Mouse (Mus musculus) cerebellum, adult 2 months (tissue): ENCODE measurements at regions not wholly inside any gene's neighbourhood (a gene's known extent, or its start where the extent isn't known, plus 50 kb on each side); places are given as distances from the start of the nearest gene placed in this dataset.
A peak's percentile ranks its signal among the peaks of the same experiment; 100 is the strongest.

Experiments
- DNase-seq, 2 experiments: peaks; one replicate each; pipeline ENCODE4 v3.0.0; 2021
- H3K27ac ChIP-seq: fragments of 200-500 bp; 2 replicates; pipeline ENCODE4 v1.5.1; 2012; ENCODE audit warnings: low read length, control low read depth, inconsistent platforms; ENCODE audit not compliant: insufficient read depth
- H3K27me3 ChIP-seq: fragments of 200-500 bp; 2 replicates; pipeline ENCODE4 v1.6.1; 2012; ENCODE audit warnings: inconsistent platforms, mild to moderate bottlenecking, low read length, moderate library complexity; ENCODE audit not compliant: control insufficient read depth, insufficient read depth
- H3K4me1 ChIP-seq: fragments of 200-500 bp; 2 replicates; pipeline ENCODE4 v1.6.1; 2011; ENCODE audit warnings: low read length; ENCODE audit not compliant: control insufficient read depth, insufficient read depth
- H3K4me3 ChIP-seq: fragments of 200-500 bp; replicated peaks from 2 replicates; pipeline ENCODE3; 2011; ENCODE audit warnings: mild to moderate bottlenecking, low read depth, low read length, control low read depth; ENCODE audit not compliant: insufficient read depth
- CTCF ChIP-seq: fragments of 200-500 bp; IDR thresholded peaks from 2 replicates; pipeline ENCODE4 v1.5.1; 2011; ENCODE audit warnings: low read depth, mild to moderate bottlenecking, control low read depth, low read length, moderate library complexity, borderline replicate concordance; ENCODE audit not compliant: insufficient read depth
- POLR2A ChIP-seq: fragments of 200-500 bp; IDR thresholded peaks from 2 replicates; pipeline ENCODE4 v1.6.1; 2011; ENCODE audit warnings: low read length, control low read depth, borderline replicate concordance; ENCODE audit not compliant: insufficient read depth
- WGBS: fragments of 180-500 bp; shearing (Covaris S2); methylation state at CpG from one replicate; pipeline ENCODE4 v1.1.7; 2018; 5-methylcytosine and 5-hydroxymethylcytosine counted together

DNA sequence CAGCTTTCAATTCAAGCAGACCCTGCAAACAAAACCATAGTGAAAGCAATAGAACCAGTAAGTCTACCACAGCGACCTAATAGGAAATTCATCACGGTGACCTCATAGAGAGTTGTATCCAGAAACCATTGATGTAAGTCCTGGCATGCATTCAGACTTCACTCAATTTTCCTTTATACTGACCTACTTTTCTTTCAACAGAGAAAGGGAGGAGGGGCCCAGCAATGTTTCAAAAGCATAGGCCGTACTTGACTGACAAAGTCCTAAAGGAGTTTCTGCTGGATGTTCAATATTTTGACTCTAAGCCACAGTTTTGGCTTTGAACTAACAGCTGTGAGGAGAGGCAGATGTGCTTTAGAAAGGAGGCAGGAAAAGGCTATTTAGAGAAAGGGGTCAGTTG lies 88.4 kb downstream of the AI593442 start:
- no peaks in the 10 kb centered on the region for H3K27me3 ChIP-seq
- 40% methylated on average over 3 of the region's 3 CpGs for WGBS
- H3K27ac ChIP-seq: no peak overlapping the region
- no peaks in the 10 kb centered on the region for H3K4me1 ChIP-seq
- TF ChIP-seq CTCF: no peak
- no peak for TF ChIP-seq POLR2A
- no peak overlapping the region for H3K4me3 ChIP-seq
- DNase-seq: peak in 1 of 2 experiments; percentile 2

DNA sequence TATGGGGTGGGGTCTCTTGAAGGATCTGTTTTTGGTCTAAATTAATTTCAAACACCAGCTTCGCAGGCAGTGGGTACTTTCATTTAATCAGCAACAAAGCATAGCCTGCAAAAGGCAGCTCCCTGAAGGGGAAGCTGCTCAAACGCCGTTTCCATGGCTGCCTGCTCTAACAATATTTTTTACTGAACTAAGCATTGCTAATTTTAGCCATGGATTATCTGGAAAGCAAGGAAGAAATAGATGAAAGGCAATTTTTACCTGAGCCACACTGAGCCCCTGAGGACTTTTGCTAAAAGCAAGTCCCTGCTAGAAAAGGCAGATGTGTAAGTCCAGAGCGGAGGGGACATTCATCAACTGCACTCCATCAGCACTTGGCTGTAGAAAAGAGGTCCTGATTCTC lies 105.5 kb downstream of the AI593442 start:
- no peak overlapping the region for H3K27ac ChIP-seq
- H3K4me3 ChIP-seq: no peak overlapping the region
- 77% methylated on average over 4 of the region's 4 CpGs for WGBS

DNA sequence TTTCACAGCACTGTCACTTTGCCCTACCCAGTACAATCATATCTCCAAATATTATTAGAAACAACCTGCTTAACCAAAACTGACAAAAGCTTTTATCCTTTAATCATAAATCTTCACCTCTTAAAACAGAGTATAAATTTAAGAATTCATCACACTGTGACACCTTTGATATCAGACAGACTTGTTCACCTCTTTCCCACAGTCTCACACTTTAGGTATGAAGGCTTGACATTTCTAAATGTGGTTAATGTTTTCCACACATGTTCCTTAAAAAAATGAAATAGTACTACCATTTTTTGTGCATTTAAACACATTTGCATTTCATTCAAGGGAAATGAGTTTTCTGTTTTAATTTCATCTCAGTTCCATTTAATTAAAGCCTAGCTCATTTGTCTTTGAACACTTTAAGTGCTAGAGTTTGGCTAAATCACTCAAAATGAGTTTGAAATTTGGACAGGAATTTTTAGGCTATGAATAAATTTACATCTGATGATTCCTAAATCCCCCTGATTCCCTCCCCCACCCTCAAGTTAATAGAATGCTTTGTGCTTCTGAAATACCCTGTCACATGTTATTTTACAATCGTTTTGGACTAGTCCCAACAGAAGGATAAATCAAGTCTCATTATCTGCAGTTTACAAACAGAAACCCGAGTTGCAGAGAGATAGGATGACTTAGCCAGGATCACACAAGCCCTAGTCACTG lies 127.9 kb downstream of the AI593442 start:
- Histone ChIP-seq H3K4me1 (no peaks in the 10 kb centered on the region), H3K27ac (no peak overlapping the region), H3K27me3 (no peaks in the 10 kb centered on the region), H3K4me3 (no peak overlapping the region)
- 34% methylated on average over 2 of the region's 2 CpGs for WGBS
- no peak for DNase-seq
- TF ChIP-seq CTCF (no peak), POLR2A (no peak)

More for the DNA sequence above, 105.5 kb downstream of the AI593442 start:
- no peak for DNase-seq
- Histone ChIP-seq H3K4me1 (no peaks in the 10 kb centered on the region), H3K27me3 (no peaks in the 10 kb centered on the region)
- TF ChIP-seq POLR2A: no peak
- no peak for TF ChIP-seq CTCF

DNA sequence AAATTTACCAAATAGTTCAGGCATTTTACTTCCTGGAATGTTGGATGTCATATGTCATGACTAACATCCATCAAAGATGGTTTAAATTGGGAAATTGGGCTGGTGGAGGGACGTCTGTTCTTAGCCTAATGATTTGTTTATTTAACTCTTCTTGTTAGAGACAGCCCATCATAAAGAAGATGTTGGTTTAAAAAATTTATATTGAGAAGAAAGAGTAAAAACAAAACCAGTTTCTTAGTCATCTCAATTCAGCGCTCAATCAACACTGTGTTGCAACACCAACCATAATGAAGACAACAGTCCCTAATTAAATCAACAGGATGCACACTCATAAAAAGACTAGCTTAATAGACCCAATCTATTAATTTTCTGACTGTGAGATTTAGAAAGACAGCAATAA lies 133.5 kb downstream of the AI593442 start:
- Histone ChIP-seq H3K27ac (no peak overlapping the region), H3K27me3 (no peaks in the 10 kb centered on the region), H3K4me3 (no peak overlapping the region), H3K4me1 (no peaks in the 10 kb centered on the region)
- no peak for TF ChIP-seq CTCF
- no peak for TF ChIP-seq POLR2A
- DNase-seq: no peak
- 83% methylated on average over 2 of the region's 2 CpGs for WGBS

DNA sequence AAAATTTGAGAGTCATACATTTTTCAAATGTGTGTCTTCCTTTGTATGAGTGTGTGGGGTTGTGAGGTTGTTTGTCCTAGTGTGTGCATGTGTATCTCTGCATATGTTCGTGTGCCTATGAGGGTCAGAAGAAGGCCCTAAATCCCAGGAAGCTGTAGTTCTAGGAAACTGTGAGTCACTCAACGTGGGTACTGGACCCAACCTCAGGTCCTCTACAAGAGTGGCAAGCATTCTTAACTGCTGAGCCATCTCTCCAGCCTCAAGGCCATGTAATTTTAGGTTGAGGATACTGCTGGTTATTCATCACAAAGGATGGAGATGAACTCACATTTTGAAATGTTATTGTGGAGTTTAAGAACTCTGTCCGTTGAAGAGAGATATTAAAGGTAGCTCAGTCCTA lies 140.5 kb downstream of the AI593442 start:
- H3K27me3 ChIP-seq: no peaks in the 10 kb centered on the region
- no peak overlapping the region for H3K4me3 ChIP-seq
- 85% methylated on average over 3 of the region's 3 CpGs for whole genome bisulfite sequencing
- no peaks in the 10 kb centered on the region for H3K4me1 ChIP-seq
- TF ChIP-seq POLR2A (no peak), CTCF (no peak)
- no peak for DNase-seq
- no peak overlapping the region for H3K27ac ChIP-seq

DNA sequence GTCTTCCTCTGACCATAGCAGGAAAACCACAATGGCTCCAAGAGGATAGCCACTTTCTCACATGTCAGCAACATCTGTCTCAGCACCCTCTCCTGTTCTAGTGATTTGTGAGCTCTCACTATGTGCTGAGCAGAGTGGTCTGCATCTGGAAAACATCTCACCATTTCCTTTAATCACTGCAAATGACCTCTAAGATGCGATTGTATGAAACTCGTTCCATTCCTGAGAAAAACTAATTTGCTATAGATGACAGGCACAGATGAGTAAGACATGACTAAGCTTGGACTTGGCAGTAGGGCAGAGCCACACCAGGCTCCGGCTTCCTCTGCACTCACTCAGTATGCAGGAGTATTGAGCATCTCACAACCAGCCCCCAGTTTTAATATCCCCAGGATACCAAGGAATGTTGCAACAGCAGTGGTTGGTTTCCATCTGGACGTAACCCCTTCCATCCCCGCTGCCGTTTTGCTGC lies 150.1 kb downstream of the AI593442 start:
- Histone ChIP-seq H3K27ac (no peak overlapping the region), H3K27me3 (no peaks in the 10 kb centered on the region), H3K4me3 (no peak overlapping the region), H3K4me1 (no peaks in the 10 kb centered on the region)
- 90% methylated on average over 6 of the region's 6 CpGs for WGBS
- no peak for DNase-seq
- TF ChIP-seq CTCF (no peak), POLR2A (no peak)

DNA sequence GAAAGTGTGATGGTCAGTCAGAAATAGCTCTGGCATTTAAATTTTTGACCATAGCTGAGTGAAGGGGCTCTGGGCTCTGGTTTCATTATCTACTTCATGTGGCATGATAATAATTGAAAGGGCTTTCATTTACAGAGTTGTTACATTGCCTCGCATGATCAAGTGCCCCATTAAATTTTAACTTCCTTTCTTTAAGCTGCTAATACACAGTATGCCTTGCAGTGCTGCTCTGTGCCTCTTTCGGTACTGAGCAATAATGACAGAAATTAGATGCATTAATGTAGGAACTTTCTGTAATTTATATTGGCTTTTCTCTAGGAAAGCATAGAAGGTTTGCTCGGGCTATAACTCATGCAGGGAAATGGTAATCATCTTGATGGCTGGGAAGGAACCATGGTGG lies 179.1 kb downstream of the AI593442 start:
- no peak for DNase-seq
- no peaks in the 10 kb centered on the region for H3K4me1 ChIP-seq
- TF ChIP-seq POLR2A: no peak
- no peak for TF ChIP-seq CTCF
- no peaks in the 10 kb centered on the region for H3K27me3 ChIP-seq
- WGBS: 87% methylated on average over 3 of the region's 3 CpGs
- no peak overlapping the region for H3K4me3 ChIP-seq
- no peak overlapping the region for H3K27ac ChIP-seq

DNA sequence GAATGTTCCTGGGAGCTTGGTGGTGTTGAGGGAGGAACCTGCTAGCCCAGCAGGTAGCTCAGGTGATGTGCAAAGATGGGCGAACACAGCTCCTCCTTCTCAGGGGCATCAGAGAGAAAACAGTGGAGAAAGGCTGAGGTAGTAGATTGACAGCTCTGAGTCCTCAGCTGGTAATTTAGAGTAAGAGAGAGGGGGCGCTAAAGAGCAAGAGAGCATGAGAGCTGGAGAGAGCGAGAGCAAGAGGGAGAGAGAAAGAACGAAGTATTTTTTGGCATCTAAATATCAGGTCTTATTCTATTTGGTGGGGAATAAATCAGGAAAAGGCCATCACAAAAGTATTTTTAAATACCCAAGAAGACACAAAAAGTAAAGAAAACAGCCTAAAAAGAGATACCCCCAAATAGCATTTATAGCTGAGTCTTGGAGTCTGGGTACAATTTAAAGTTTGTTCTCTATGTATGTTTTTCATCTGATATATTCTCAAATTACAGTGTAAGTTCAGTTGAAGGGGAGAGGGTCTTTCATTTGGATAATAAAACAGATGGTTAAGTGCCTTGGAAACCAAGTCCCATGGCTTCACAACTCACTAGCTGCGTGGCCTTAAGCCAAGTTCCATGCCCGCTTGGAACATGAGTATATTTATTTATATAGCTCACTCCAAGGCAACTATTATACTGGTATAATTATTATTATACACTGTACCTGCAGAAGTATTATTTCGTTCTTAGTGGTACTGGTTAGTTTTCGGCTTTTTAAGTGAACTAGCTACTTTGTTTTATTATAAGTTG lies 183.9 kb downstream of the AI593442 start:
- no peak for DNase-seq
- Histone ChIP-seq H3K4me3 (no peak overlapping the region), H3K4me1 (no peaks in the 10 kb centered on the region), H3K27me3 (no peaks in the 10 kb centered on the region), H3K27ac (no peak overlapping the region)
- WGBS: 44% methylated on average over 8 of the region's 8 CpGs
- no peak for TF ChIP-seq CTCF
- TF ChIP-seq POLR2A: no peak
